Mouse (Mus musculus) spleen, adult 2 months (tissue): Measurements from ENCODE around the gene Dync1i2.

Source experiments
- CTCF ChIP-seq: fragments of 200-500 bp; IDR thresholded peaks from 2 replicates; pipeline ENCODE4 v1.5.1; 2011; ENCODE audit warnings: mild to moderate bottlenecking, inconsistent platforms; ENCODE audit not compliant: insufficient read depth, insufficient read length, insufficient replicate concordance; ENCODE audit errors: extremely low read depth
- POLR2A ChIP-seq: fragments of 200-500 bp; IDR thresholded peaks from 2 replicates; pipeline ENCODE4 v1.6.1; 2011; ENCODE audit warnings: low read depth, low read length, inconsistent platforms

- TF ChIP-seq POLR2A (no peak), CTCF (no peak)
These were observed 93.3 kb downstream of the Dync1i2 start for GRCm38 (mm10) chr2:71304821-71305220.
